Mouse (Mus musculus) midbrain, embryonic 15.5 days (tissue): ENCODE data around the gene Malrd1. TPM values are rescaled to one million over a fixed set of nuclear protein-coding genes. Genes with fewer than 3 reads are reported as not detected.

ENCODE experiments used
- ATAC-seq: fragments of 200-750 bp; cut with Nextera tagmentation; replicated peaks from 2 replicates; pipeline ENCODE4 v1.8.0; 2017; ENCODE audit warnings: moderate TSS enrichment
- H3K27ac ChIP-seq: fragments of 300-500 bp; sonication (generic); 2 replicates; pipeline ENCODE4 v1.5.1; 2015; ENCODE audit warnings: mild to moderate bottlenecking, inconsistent platforms
- H3K27me3 ChIP-seq: fragments of 300-500 bp; sonication (generic); replicated peaks from 2 replicates; pipeline ENCODE4 v1.6.1; 2015; ENCODE audit warnings: inconsistent platforms
- H3K36me3 ChIP-seq: fragments of 300-500 bp; sonication (generic); replicated peaks from 2 replicates; pipeline ENCODE4 v1.6.1; 2015; ENCODE audit warnings: inconsistent platforms
- H3K4me1 ChIP-seq: fragments of 300-500 bp; sonication (generic); 2 replicates; pipeline ENCODE4 v1.6.1; 2015; ENCODE audit warnings: inconsistent platforms
- H3K4me2 ChIP-seq: fragments of 300-500 bp; sonication (generic); 2 replicates; pipeline ENCODE4 v1.6.1; 2015; ENCODE audit warnings: inconsistent platforms, mild to moderate bottlenecking, moderate library complexity
- H3K4me3 ChIP-seq: fragments of 300-500 bp; sonication (generic); 2 replicates; pipeline ENCODE4 v1.5.1; 2015; ENCODE audit warnings: mild to moderate bottlenecking, inconsistent platforms
- H3K9ac ChIP-seq: fragments of 300-500 bp; sonication (generic); 2 replicates; pipeline ENCODE4 v1.6.1; 2015; ENCODE audit warnings: mild to moderate bottlenecking, inconsistent platforms
- H3K9me3 ChIP-seq: fragments of 300-500 bp; sonication (generic); 2 replicates; pipeline ENCODE4 v1.6.1; 2016; ENCODE audit warnings: inconsistent platforms
- WGBS: fragments of 180-500 bp; shearing (Covaris S2); methylation state at CpG from one replicate; pipeline ENCODE4 v1.1.7; 2015; ENCODE audit warnings: mixed read lengths; 5-methylcytosine and 5-hydroxymethylcytosine counted together
- polyA plus RNA-seq: library from polyadenylated mRNA; unstranded; fragments of >200 nt; fragmentation: Nextera tagmentation; extraction: Ambion mirVana; gene quantifications from 2 replicates; pipeline ENCODE4 v1.2.1, GENCODE M21; 2015

Malrd1 gene
- 0.11 and 0.13 TPM in 2 replicates for polyA plus RNA-seq

GRCm38 (mm10) chr2:15526241-15526924 is at the start of gene Malrd1:
Malrd1 (plus strand) TSS chr2:15526479.
- Histone ChIP-seq H3K27ac (no peak within 1 kb of the TSS), H3K4me1 (no peaks in the 10 kb centered on the region), H3K27me3 (no peaks in the 10 kb centered on the region), H3K9me3 (no peaks in the 10 kb centered on the region), H3K4me3 (no peak within 1 kb of the TSS), H3K36me3 (no peaks in the 10 kb centered on the region), H3K9ac (no peak within 1 kb of the TSS), H3K4me2 (no peak within 1 kb of the TSS)
- ATAC-seq: no peak
- 91% methylated on average over 2 of the region's 2 CpGs for WGBS

GRCm38 (mm10) chr2:15538643-15539042 is 12.4 kb downstream of the Malrd1 start:
- Histone ChIP-seq H3K9ac (no peak overlapping the region), H3K27me3 (no peaks in the 10 kb centered on the region), H3K36me3 (no peaks in the 10 kb centered on the region), H3K9me3 (no peaks in the 10 kb centered on the region), H3K4me2 (no peak overlapping the region), H3K4me3 (no peak overlapping the region), H3K4me1 (no peaks in the 10 kb centered on the region), H3K27ac (no peak overlapping the region)
- no peak for ATAC-seq
- 59% methylated on average over 1 of the region's 1 CpGs for WGBS

GRCm38 (mm10) chr2:15613327-15613948 is 87.2 kb downstream of the Malrd1 start:
- no peak for ATAC-seq

GRCm38 (mm10) chr2:15614026-15614425 is 87.7 kb downstream of the Malrd1 start:
- H3K9me3 ChIP-seq: no peaks in the 10 kb centered on the region
- 82% methylated on average over 5 of the region's 5 CpGs for WGBS
- H3K36me3 ChIP-seq: no peaks in the 10 kb centered on the region
- H3K4me2 ChIP-seq: no peak overlapping the region
- H3K9ac ChIP-seq: no peak overlapping the region
- H3K4me3 ChIP-seq: no peak overlapping the region
- H3K27ac ChIP-seq: no peak overlapping the region
- H3K4me1 ChIP-seq: no peaks in the 10 kb centered on the region
- no peaks in the 10 kb centered on the region for H3K27me3 ChIP-seq
- no peak for ATAC-seq

More at GRCm38 (mm10) chr2:15613327-15613948, 87.2 kb downstream of the Malrd1 start:
- H3K4me3 ChIP-seq: no peak overlapping the region
- no peak overlapping the region for H3K9ac ChIP-seq
- no peak overlapping the region for H3K4me2 ChIP-seq
- H3K9me3 ChIP-seq: no peaks in the 10 kb centered on the region
- H3K36me3 ChIP-seq: no peaks in the 10 kb centered on the region
- no peak overlapping the region for H3K27ac ChIP-seq
- H3K4me1 ChIP-seq: no peaks in the 10 kb centered on the region
- 74% methylated on average over 4 of the region's 4 CpGs for WGBS
- H3K27me3 ChIP-seq: no peaks in the 10 kb centered on the region

GRCm38 (mm10) chr2:15635761-15636160 is 109.5 kb downstream of the Malrd1 start:
- H3K36me3 ChIP-seq: no peaks in the 10 kb centered on the region
- no peak for ATAC-seq
- H3K4me1 ChIP-seq: no peaks in the 10 kb centered on the region
- no peak overlapping the region for H3K4me2 ChIP-seq
- no peak overlapping the region for H3K27ac ChIP-seq
- no peak overlapping the region for H3K9ac ChIP-seq
- WGBS: 59% methylated on average over 1 of the region's 1 CpGs
- H3K4me3 ChIP-seq: no peak overlapping the region
- no peaks in the 10 kb centered on the region for H3K27me3 ChIP-seq
- no peaks in the 10 kb centered on the region for H3K9me3 ChIP-seq

- WGBS: 57% methylated on average over 1 of the region's 1 CpGs
- no peak overlapping the region for H3K4me3 ChIP-seq
- H3K9ac ChIP-seq: no peak overlapping the region
- no peak; the same call in 1 of the 2 replicates for ATAC-seq
- H3K9me3 ChIP-seq: no peaks in the 10 kb centered on the region
- H3K4me1 ChIP-seq: no peaks in the 10 kb centered on the region
- H3K4me2 ChIP-seq: no peak overlapping the region
- H3K27ac ChIP-seq: no peak overlapping the region
- H3K36me3 ChIP-seq: no peaks in the 10 kb centered on the region
- no peaks in the 10 kb centered on the region for H3K27me3 ChIP-seq
Measured at GRCm38 (mm10) chr2:15643864-15644263, 117.6 kb downstream of the Malrd1 start.

- Histone ChIP-seq H3K36me3 (no peaks in the 10 kb centered on the region), H3K4me3 (no peak overlapping the region), H3K27me3 (no peaks in the 10 kb centered on the region), H3K4me2 (no peak overlapping the region), H3K27ac (no peak overlapping the region), H3K4me1 (no peaks in the 10 kb centered on the region), H3K9ac (no peak overlapping the region), H3K9me3 (no peaks in the 10 kb centered on the region)
- ATAC-seq: no peak
- WGBS: 13% methylated on average over 1 of the region's 1 CpGs
Measured at GRCm38 (mm10) chr2:15656388-15656787, 130.1 kb downstream of the Malrd1 start.

GRCm38 (mm10) chr2:15702977-15703376 is 176.7 kb downstream of the Malrd1 start:
- 85% methylated on average over 3 of the region's 3 CpGs for WGBS

GRCm38 (mm10) chr2:15740945-15741344 is 214.7 kb downstream of the Malrd1 start:
- no peak overlapping the region for H3K4me3 ChIP-seq
- ATAC-seq: no peak
- WGBS: 76% methylated on average over 1 of the region's 1 CpGs

More at GRCm38 (mm10) chr2:15702977-15703376, 176.7 kb downstream of the Malrd1 start:
- Histone ChIP-seq H3K4me3 (no peak overlapping the region), H3K9me3 (no peaks in the 10 kb centered on the region), H3K27me3 (no peaks in the 10 kb centered on the region), H3K36me3 (no peaks in the 10 kb centered on the region), H3K27ac (no peak overlapping the region), H3K4me2 (no peak overlapping the region), H3K9ac (no peak overlapping the region), H3K4me1 (no peaks in the 10 kb centered on the region)
- ATAC-seq: no peak

GRCm38 (mm10) chr2:15744979-15745688 is 218.9 kb downstream of the Malrd1 start:
- Histone ChIP-seq H3K36me3 (no peaks in the 10 kb centered on the region), H3K27ac (no peak overlapping the region), H3K9ac (no peak overlapping the region), H3K4me3 (no peak overlapping the region), H3K4me1 (no peaks in the 10 kb centered on the region), H3K4me2 (no peak overlapping the region), H3K9me3 (no peaks in the 10 kb centered on the region), H3K27me3 (no peaks in the 10 kb centered on the region)
- ATAC-seq: no peak
- WGBS: 81% methylated on average over 4 of the region's 4 CpGs

More at GRCm38 (mm10) chr2:15740945-15741344, 214.7 kb downstream of the Malrd1 start:
- no peak overlapping the region for H3K4me2 ChIP-seq
- no peak overlapping the region for H3K27ac ChIP-seq
- no peak overlapping the region for H3K9ac ChIP-seq
- no peaks in the 10 kb centered on the region for H3K4me1 ChIP-seq
- H3K27me3 ChIP-seq: no peaks in the 10 kb centered on the region
- H3K9me3 ChIP-seq: no peaks in the 10 kb centered on the region
- no peaks in the 10 kb centered on the region for H3K36me3 ChIP-seq

GRCm38 (mm10) chr2:15784818-15785217 is 258.5 kb downstream of the Malrd1 start:
- no peak overlapping the region for H3K4me2 ChIP-seq
- no peaks in the 10 kb centered on the region for H3K9me3 ChIP-seq
- H3K27ac ChIP-seq: no peak overlapping the region
- no peaks in the 10 kb centered on the region for H3K27me3 ChIP-seq
- H3K36me3 ChIP-seq: no peaks in the 10 kb centered on the region
- no peak overlapping the region for H3K9ac ChIP-seq
- H3K4me1 ChIP-seq: no peaks in the 10 kb centered on the region
- H3K4me3 ChIP-seq: no peak overlapping the region
- no peak for ATAC-seq
- 90% methylated on average over 2 of the region's 2 CpGs for WGBS

- Histone ChIP-seq H3K4me2 (no peak overlapping the region), H3K27ac (no peak overlapping the region)
- WGBS: 46% methylated on average over 1 of the region's 1 CpGs
Measured at GRCm38 (mm10) chr2:15815724-15816123, 289.4 kb downstream of the Malrd1 start.

More at GRCm38 (mm10) chr2:15815724-15816123, 289.4 kb downstream of the Malrd1 start:
- Histone ChIP-seq H3K9ac (no peak overlapping the region), H3K4me1 (no peaks in the 10 kb centered on the region), H3K36me3 (no peaks in the 10 kb centered on the region), H3K9me3 (no peaks in the 10 kb centered on the region), H3K4me3 (no peak overlapping the region), H3K27me3 (no peaks in the 10 kb centered on the region)
- ATAC-seq: no peak
